Mouse (Mus musculus): Measurements from ENCODE around the gene Olfr800. TPM values are rescaled to one million over a fixed set of nuclear protein-coding genes. Genes with fewer than 3 reads are reported as not detected.

Olfr800 gene
- polyA plus RNA-seq (2012; rRNA removed) = not detected in 2 replicates

GRCm38 (mm10) chr10:129657394-129657793 lies at the start of gene Olfr800:
TSS of gene Olfr800 (plus strand) at chr10:129657694.

DNA sequence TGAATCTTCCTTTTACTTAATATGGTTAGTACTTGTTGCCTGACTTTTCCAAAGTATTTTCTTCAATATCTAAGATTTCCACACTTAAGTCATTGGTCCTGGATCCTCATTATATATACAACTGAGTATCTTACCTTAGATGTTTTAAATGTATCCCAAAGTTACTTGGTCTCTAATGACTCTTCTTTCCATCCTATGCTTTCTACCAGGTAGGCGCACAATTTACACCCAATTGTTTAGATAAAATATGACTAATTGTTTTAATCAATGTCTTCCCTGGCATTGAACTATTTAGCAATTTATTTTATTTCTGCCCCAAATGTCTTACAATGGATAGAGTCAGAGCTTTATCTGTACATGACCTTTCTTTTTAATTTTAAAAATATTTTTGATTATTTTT lies 45.0 kb upstream of the Olfr800 start, which contains the start of gene Olfr796:
Olfr796 (minus strand) TSS at position 101 of the 400 bp plus-strand sequence.

DNA sequence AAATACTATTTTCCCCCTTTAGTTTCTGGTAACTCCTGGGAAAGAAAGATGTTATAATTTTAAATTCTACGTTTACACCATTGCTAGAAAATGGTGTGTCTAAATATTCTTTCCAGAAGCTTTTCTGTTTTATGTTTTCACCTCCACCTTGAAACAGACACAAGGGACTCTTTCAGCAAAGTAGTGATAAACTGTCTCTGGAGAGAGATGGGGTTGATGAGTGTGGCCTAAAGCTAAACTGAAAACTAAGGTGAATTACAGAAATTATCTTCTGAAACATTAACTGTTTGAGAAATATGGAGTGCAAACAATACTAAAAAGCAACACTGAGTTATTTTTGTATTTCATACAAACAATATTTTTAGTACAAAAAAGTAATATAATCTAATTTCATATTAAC lies 29.7 kb upstream of the Olfr800 start, which contains the start of gene Olfr798:
Olfr798 (minus strand) TSS at position 101 of the 400 bp plus-strand sequence.

DNA sequence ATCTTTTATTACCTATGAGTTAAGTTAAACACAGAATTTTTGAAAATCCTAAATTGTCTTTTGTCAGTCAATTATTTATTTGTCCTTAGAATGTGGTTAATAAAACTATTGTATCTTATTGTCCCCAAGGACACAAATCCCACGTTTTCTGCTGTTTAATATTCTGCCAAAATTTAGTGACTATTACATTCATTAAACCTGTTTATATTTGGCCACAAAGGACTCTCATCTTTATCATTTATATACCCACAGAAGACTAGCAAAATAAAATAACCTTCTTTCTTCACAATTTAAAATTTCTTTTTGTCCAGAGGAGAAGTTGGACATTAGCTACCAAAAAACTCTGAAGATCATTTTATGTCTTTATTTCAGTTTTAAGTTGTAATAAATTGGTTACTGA lies 20.3 kb upstream of the Olfr800 start, which contains the start of gene Olfr799:
Olfr799 (plus strand) TSS at position 301 of the 400 bp plus-strand sequence.

DNA sequence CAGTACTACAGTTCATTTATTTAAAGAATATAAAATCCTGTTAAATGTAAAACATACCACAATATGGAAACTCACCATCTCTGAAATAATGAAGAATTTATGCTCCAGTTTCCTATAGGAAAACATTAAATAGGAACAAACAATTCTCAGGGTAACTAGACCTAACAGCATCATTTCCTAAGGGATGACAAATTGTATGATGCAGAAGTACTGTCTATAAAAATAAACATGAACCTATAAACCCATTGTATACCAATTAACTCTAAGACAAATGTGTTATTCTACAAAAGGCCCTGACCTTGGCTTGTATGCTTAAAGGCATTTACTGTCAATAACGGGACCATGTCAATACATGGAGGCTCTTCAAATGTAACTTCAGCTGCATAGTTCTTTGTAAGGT lies 16.3 kb downstream of the Olfr800 start, which contains the start of gene Olfr801:
Olfr801 (minus strand) TSS at position 101 of the 400 bp plus-strand sequence.

GRCm38 (mm10) chr10:129688069-129688468 lies 30.6 kb downstream of the Olfr800 start, which contains the start of gene Olfr802:
TSS of gene Olfr802 (minus strand) at chr10:129688169.

GRCm38 (mm10) chr10:129694186-129694585 lies 36.7 kb downstream of the Olfr800 start, which contains the start of gene Olfr803:
TSS of gene Olfr803 (minus strand) at chr10:129694286.

GRCm38 (mm10) chr10:129702910-129703309 lies 45.4 kb downstream of the Olfr800 start, which contains the start of gene Olfr804:
TSS of gene Olfr804 (plus strand) at chr10:129703210.

Other genes with a start within 250 kb of the Olfr800 start
- not detected in 2 replicates for gene Olfr786, start 230.4 kb upstream of the Olfr800 start, polyA plus RNA-seq (2012; rRNA removed)
- not detected in 2 replicates for gene Olfr787, start 195.8 kb upstream of the Olfr800 start, polyA plus RNA-seq (2012; rRNA removed)
- gene Olfr788, start 186.7 kb upstream of the Olfr800 start, polyA plus RNA-seq (2012; rRNA removed) = not detected in 2 replicates
- not detected in 2 replicates for gene Olfr789, start 172.9 kb upstream of the Olfr800 start, polyA plus RNA-seq (2012; rRNA removed)
- gene Olfr790, start 159.2 kb upstream of the Olfr800 start, polyA plus RNA-seq (2012; rRNA removed) = not detected in 2 replicates
- gene Olfr791, start 135.9 kb upstream of the Olfr800 start, polyA plus RNA-seq (2012; rRNA removed) = not detected in 2 replicates
- gene Olfr792, start 118.5 kb upstream of the Olfr800 start, polyA plus RNA-seq (2012; rRNA removed) = not detected in 2 replicates
- not detected in 2 replicates for gene Olfr794, start 90.0 kb upstream of the Olfr800 start, polyA plus RNA-seq (2012; rRNA removed)
- not detected in 2 replicates for gene Olfr796, start 45.1 kb upstream of the Olfr800 start, polyA plus RNA-seq (2012; rRNA removed)
- not detected in 2 replicates for gene Olfr798, start 29.8 kb upstream of the Olfr800 start, polyA plus RNA-seq (2012; rRNA removed)
- not detected in 2 replicates for gene Olfr799, start 20.2 kb upstream of the Olfr800 start, polyA plus RNA-seq (2012; rRNA removed)
- not detected in 2 replicates for gene Olfr801, start 16.2 kb downstream of the Olfr800 start, polyA plus RNA-seq (2012; rRNA removed)
- gene Olfr802, start 30.5 kb downstream of the Olfr800 start, polyA plus RNA-seq (2012; rRNA removed) = not detected in 2 replicates
- gene Olfr803, start 36.6 kb downstream of the Olfr800 start, polyA plus RNA-seq (2012; rRNA removed) = not detected in 2 replicates
- gene Olfr804, start 45.5 kb downstream of the Olfr800 start, polyA plus RNA-seq (2012; rRNA removed) = not detected in 2 replicates
- gene Olfr805, start 71.7 kb downstream of the Olfr800 start, polyA plus RNA-seq (2012; rRNA removed) = not detected in 2 replicates
- gene Olfr806, start 84.2 kb downstream of the Olfr800 start, polyA plus RNA-seq (2012; rRNA removed) = not detected in 2 replicates
- not detected in 2 replicates for gene Olfr807, start 100.1 kb downstream of the Olfr800 start, polyA plus RNA-seq (2012; rRNA removed)
- gene Olfr808, start 107.8 kb downstream of the Olfr800 start, polyA plus RNA-seq (2012; rRNA removed) = not detected in 2 replicates
- gene Olfr809, start 116.9 kb downstream of the Olfr800 start, polyA plus RNA-seq (2012; rRNA removed) = not detected in 2 replicates
- not detected in 2 replicates for gene Olfr810, start 137.2 kb downstream of the Olfr800 start, polyA plus RNA-seq (2012; rRNA removed)
- gene Olfr811, start 146.7 kb downstream of the Olfr800 start, polyA plus RNA-seq (2012; rRNA removed) = not detected in 2 replicates
- gene Olfr812, start 188.4 kb downstream of the Olfr800 start, polyA plus RNA-seq (2012; rRNA removed) = not detected in 2 replicates
- not detected in 2 replicates for gene Olfr813, start 197.7 kb downstream of the Olfr800 start, polyA plus RNA-seq (2012; rRNA removed)
- gene Olfr814, start 222.2 kb downstream of the Olfr800 start, polyA plus RNA-seq (2012; rRNA removed) = not detected in 2 replicates
- not detected in 2 replicates for gene Olfr815, start 248.2 kb downstream of the Olfr800 start, polyA plus RNA-seq (2012; rRNA removed)